Mouse (Mus musculus): ENCODE results near the gene Cdh15. TPM values are rescaled to one million over a fixed set of nuclear protein-coding genes. Genes with fewer than 3 reads are reported as not detected.

Gene Cdh15
- polyA plus RNA-seq (2014; fragmentation: Nextera tagmentation; extraction: Ambion mirVana), result 1.5 TPM in 2 replicates

- Histone ChIP-seq H3K36me3 (replicated peaks; ENCODE audit: control insufficient read depth, insufficient read depth) (no peaks in the 10 kb centered on the region), H3K27me3 (ENCODE audit: control insufficient read depth, insufficient read depth, low read length) (no peaks in the 10 kb centered on the region), H3K4me2 (replicated peaks) (no peak within 1 kb of the TSS), H3K9me3 (ENCODE audit: control insufficient read depth, low read length) (no peaks in the 10 kb centered on the region), H3K9ac (no peak within 1 kb of the TSS), H3K4me3 (replicated peaks; ENCODE audit: low read length) (no peak within 1 kb of the TSS), H3K4me1 (replicated peaks; ENCODE audit: control insufficient read depth, insufficient read depth, low read length) (no peaks in the 10 kb centered on the region), H3K27ac (no peak within 1 kb of the TSS)
- no peak for DNase-seq (ENCODE audit: low spot score)
- WGBS, result 15% methylated on average over 18 of the region's 18 CpGs
- ATAC-seq (ENCODE audit: low FRiP score), result peak; percentile 66; the same call in 1 of the 2 replicates
These were observed at the start of gene Cdh15 for GRCm38 (mm10) chr8:122847829-122848561. TSS of gene Cdh15 (plus strand) at chr8:122847966.

- DNase-seq (ENCODE audit: low spot score) (peak; percentile 75), ATAC-seq (ENCODE audit: low FRiP score) (peak; percentile 88)
- Histone ChIP-seq H3K9me3 (ENCODE audit: control insufficient read depth, low read length) (no peaks in the 10 kb centered on the region), H3K27ac (peak overlapping the region; percentile 93), H3K4me2 (replicated peaks) (peak overlapping the region; percentile 35), H3K36me3 (replicated peaks; ENCODE audit: control insufficient read depth, insufficient read depth) (0 out of 2 replicates have a peak, but pooled peaks cover 3% of the 10 kb centered on the region), H3K27me3 (ENCODE audit: control insufficient read depth, insufficient read depth, low read length) (no peaks in the 10 kb centered on the region), H3K9ac (peak overlapping the region; percentile 4; the same call in 1 of the 2 replicates), H3K4me1 (replicated peaks; ENCODE audit: control insufficient read depth, insufficient read depth, low read length) (peaks cover 51% of the 10 kb centered on the region), H3K4me3 (replicated peaks; ENCODE audit: low read length) (no peak overlapping the region)
- WGBS, result 9% methylated on average over 15 of the region's 15 CpGs
These were observed 43.6 kb upstream of the Cdh15 start for GRCm38 (mm10) chr8:122803906-122804761.

GRCm38 (mm10) chr8:122805349-122805748 is 42.4 kb upstream of the Cdh15 start:
- 14% methylated on average over 3 of the region's 3 CpGs for WGBS
- DNase-seq (ENCODE audit: low spot score) (peak; percentile 63), ATAC-seq (ENCODE audit: low FRiP score) (peak; percentile 38)
- Histone ChIP-seq H3K27ac (peak overlapping the region; percentile 93), H3K4me2 (replicated peaks) (no peak overlapping the region), H3K27me3 (ENCODE audit: control insufficient read depth, insufficient read depth, low read length) (no peaks in the 10 kb centered on the region), H3K9ac (no peak overlapping the region), H3K9me3 (ENCODE audit: control insufficient read depth, low read length) (no peaks in the 10 kb centered on the region), H3K36me3 (replicated peaks; ENCODE audit: control insufficient read depth, insufficient read depth) (no peaks in the 10 kb centered on the region), H3K4me3 (replicated peaks; ENCODE audit: low read length) (no peak overlapping the region), H3K4me1 (replicated peaks; ENCODE audit: control insufficient read depth, insufficient read depth, low read length) (peaks cover 55% of the 10 kb centered on the region)

- WGBS, result 38% methylated on average over 7 of the region's 7 CpGs
- Histone ChIP-seq H3K4me1 (replicated peaks; ENCODE audit: control insufficient read depth, insufficient read depth, low read length) (peaks cover 67% of the 10 kb centered on the region), H3K9ac (peak overlapping the region; percentile 19; the same call in 1 of the 2 replicates), H3K27me3 (ENCODE audit: control insufficient read depth, insufficient read depth, low read length) (no peaks in the 10 kb centered on the region), H3K27ac (peak overlapping the region; percentile 76), H3K4me2 (replicated peaks) (no peak overlapping the region), H3K36me3 (replicated peaks; ENCODE audit: control insufficient read depth, insufficient read depth) (no peaks in the 10 kb centered on the region), H3K4me3 (replicated peaks; ENCODE audit: low read length) (no peak overlapping the region), H3K9me3 (ENCODE audit: control insufficient read depth, low read length) (no peaks in the 10 kb centered on the region)
- ATAC-seq (ENCODE audit: low FRiP score) (no peak), DNase-seq (ENCODE audit: low spot score) (no peak)
These were observed 40.7 kb upstream of the Cdh15 start for GRCm38 (mm10) chr8:122806956-122807538.

GRCm38 (mm10) chr8:122807907-122808306 is 39.9 kb upstream of the Cdh15 start:
- Histone ChIP-seq H3K4me1 (replicated peaks; ENCODE audit: control insufficient read depth, insufficient read depth, low read length) (peaks cover 73% of the 10 kb centered on the region), H3K4me2 (replicated peaks) (no peak overlapping the region)
- 57% methylated on average over 4 of the region's 4 CpGs for WGBS

GRCm38 (mm10) chr8:122810376-122810775 is 37.4 kb upstream of the Cdh15 start:
- H3K4me2 ChIP-seq (replicated peaks), result no peak overlapping the region
- no peak for DNase-seq (ENCODE audit: low spot score)
- 0 out of 2 replicates have a peak, but pooled peaks cover 9% of the 10 kb centered on the region for H3K36me3 ChIP-seq (replicated peaks; ENCODE audit: control insufficient read depth, insufficient read depth)
- H3K4me3 ChIP-seq (replicated peaks; ENCODE audit: low read length), result no peak overlapping the region
- no peaks in the 10 kb centered on the region for H3K9me3 ChIP-seq (ENCODE audit: control insufficient read depth, low read length)
- WGBS, result 57% methylated on average over 8 of the region's 8 CpGs
- no peak for ATAC-seq (ENCODE audit: low FRiP score)
- peak overlapping the region; percentile 86 for H3K27ac ChIP-seq
- H3K9ac ChIP-seq, result peak overlapping the region; percentile 41; the same call in 1 of the 2 replicates
- H3K4me1 ChIP-seq (replicated peaks; ENCODE audit: control insufficient read depth, insufficient read depth, low read length), result peaks cover 63% of the 10 kb centered on the region
- no peaks in the 10 kb centered on the region for H3K27me3 ChIP-seq (ENCODE audit: control insufficient read depth, insufficient read depth, low read length)

More at GRCm38 (mm10) chr8:122807907-122808306, 39.9 kb upstream of the Cdh15 start:
- no peak for DNase-seq (ENCODE audit: low spot score)
- Histone ChIP-seq H3K9ac (no peak overlapping the region), H3K36me3 (replicated peaks; ENCODE audit: control insufficient read depth, insufficient read depth) (no peaks in the 10 kb centered on the region), H3K27ac (peak overlapping the region; percentile 76; the same call in 1 of the 2 replicates), H3K9me3 (ENCODE audit: control insufficient read depth, low read length) (no peaks in the 10 kb centered on the region), H3K27me3 (ENCODE audit: control insufficient read depth, insufficient read depth, low read length) (no peaks in the 10 kb centered on the region), H3K4me3 (replicated peaks; ENCODE audit: low read length) (no peak overlapping the region)
- ATAC-seq (ENCODE audit: low FRiP score), result no peak

- Histone ChIP-seq H3K4me3 (replicated peaks; ENCODE audit: low read length) (no peak overlapping the region), H3K4me1 (replicated peaks; ENCODE audit: control insufficient read depth, insufficient read depth, low read length) (peaks cover 50% of the 10 kb centered on the region), H3K4me2 (replicated peaks) (no peak overlapping the region), H3K9ac (peak overlapping the region; percentile 10; the same call in 1 of the 2 replicates), H3K36me3 (replicated peaks; ENCODE audit: control insufficient read depth, insufficient read depth) (0 out of 2 replicates have a peak, but pooled peaks cover 12% of the 10 kb centered on the region), H3K27me3 (ENCODE audit: control insufficient read depth, insufficient read depth, low read length) (no peaks in the 10 kb centered on the region), H3K9me3 (ENCODE audit: control insufficient read depth, low read length) (no peaks in the 10 kb centered on the region), H3K27ac (peak overlapping the region; percentile 86)
- 41% methylated on average over 16 of the region's 16 CpGs for WGBS
- DNase-seq (ENCODE audit: low spot score) (peak; percentile 55), ATAC-seq (ENCODE audit: low FRiP score) (peak; percentile 66)
These were observed 35.8 kb upstream of the Cdh15 start for GRCm38 (mm10) chr8:122811870-122812494.

- Histone ChIP-seq H3K9me3 (ENCODE audit: control insufficient read depth, low read length) (no peaks in the 10 kb centered on the region), H3K4me1 (replicated peaks; ENCODE audit: control insufficient read depth, insufficient read depth, low read length) (peaks cover 46% of the 10 kb centered on the region), H3K36me3 (replicated peaks; ENCODE audit: control insufficient read depth, insufficient read depth) (0 out of 2 replicates have a peak, but pooled peaks cover 12% of the 10 kb centered on the region), H3K4me3 (replicated peaks; ENCODE audit: low read length) (no peak overlapping the region), H3K27ac (peak overlapping the region; percentile 86), H3K4me2 (replicated peaks) (no peak overlapping the region), H3K27me3 (ENCODE audit: control insufficient read depth, insufficient read depth, low read length) (no peaks in the 10 kb centered on the region), H3K9ac (peak overlapping the region; percentile 10; the same call in 1 of the 2 replicates)
- WGBS, result 70% methylated on average over 14 of the region's 14 CpGs
- ATAC-seq (ENCODE audit: low FRiP score) (no peak), DNase-seq (ENCODE audit: low spot score) (no peak)
These were observed 35.0 kb upstream of the Cdh15 start for GRCm38 (mm10) chr8:122812610-122813250.
